Mouse (Mus musculus) small intestine, adult 2 months (tissue): ENCODE results near the gene Prkaca.

Experiments used
- CTCF ChIP-seq: fragments of 200-500 bp; IDR thresholded peaks from 2 replicates; pipeline ENCODE4 v1.5.1; 2012; ENCODE audit warnings: low read depth, mild to moderate bottlenecking, control low read depth, inconsistent platforms, low read length, moderate library complexity, mixed read lengths; ENCODE audit not compliant: insufficient replicate concordance, insufficient read length; ENCODE audit errors: extremely low read depth
- POLR2A ChIP-seq: fragments of 200-500 bp; IDR thresholded peaks from 2 replicates; pipeline ENCODE4 v1.6.1; 2012; ENCODE audit warnings: low read depth, mild to moderate bottlenecking, control low read depth, inconsistent platforms, low read length, moderate library complexity

GRCm38 (mm10) chr8:83999057-83999705 lies 26.4 kb downstream of the Prkaca start:
- TF ChIP-seq POLR2A (no peak; the same call in 1 of the 2 replicates), CTCF (no peak)
